Comparison of ENCODE assay signal across 13 mouse cellular contexts in the genomic region with DNA sequence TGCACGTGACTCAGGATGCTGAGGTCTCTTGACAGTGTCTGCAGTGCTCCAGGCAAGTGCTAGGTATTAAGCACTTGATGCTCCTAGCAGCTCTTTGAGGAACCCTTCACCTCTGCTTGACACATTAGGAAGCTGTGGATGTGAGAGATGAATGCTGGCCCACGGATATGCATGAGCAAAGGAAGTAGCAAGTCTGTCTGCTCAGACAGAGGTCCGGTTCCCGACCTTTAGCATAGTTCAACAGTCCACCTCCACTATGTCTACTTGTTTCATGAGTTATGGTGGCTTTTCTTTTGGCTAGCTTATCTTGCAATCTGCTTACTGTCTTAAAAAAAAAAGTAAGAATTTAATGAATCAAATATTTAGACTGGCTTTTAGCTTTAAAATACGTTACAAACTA.
"Had no signal": no experiment of that assay in that cellular context is flagged by ENCODE, and none has a peak within 500 bp of the region (broad histone marks: within the 10 kb centered on the region; RNA-seq: fewer than 3 reads in every experiment).

No protein-coding gene starts in this region.

- DNase-seq: left cerebral cortex, postnatal 4 days; lung, adult 2 months; lung, postnatal 4 days; midbrain, embryonic 14.5 days; thymus, postnatal 14 days had no signal

- H3K4me1 ChIP-seq: hindbrain, embryonic 13.5 days; intestine, embryonic 15.5 days; limb, embryonic 15.5 days; neural tube, embryonic 15.5 days had no signal

- H3K9me3 ChIP-seq: hindbrain, embryonic 13.5 days; intestine, embryonic 15.5 days; limb, embryonic 15.5 days; neural tube, embryonic 15.5 days had no signal

- H3K4me2 ChIP-seq: hindbrain, embryonic 13.5 days; intestine, embryonic 15.5 days; limb, embryonic 15.5 days; neural tube, embryonic 15.5 days had no signal

- H3K4me3 ChIP-seq: hindbrain, embryonic 13.5 days; intestine, embryonic 15.5 days; limb, embryonic 15.5 days; myocyte; neural tube, embryonic 15.5 days had no signal

- H3K27ac ChIP-seq: hindbrain, embryonic 13.5 days; hindbrain, postnatal 0 days; intestine, embryonic 15.5 days; limb, embryonic 15.5 days; neural tube, embryonic 15.5 days; stomach, postnatal 0 days had no signal

- ATAC-seq: hindbrain, postnatal 0 days; intestine, embryonic 15.5 days; lung, postnatal 0 days had no signal

- H3K27me3 ChIP-seq: hindbrain, embryonic 13.5 days; intestine, embryonic 15.5 days; limb, embryonic 15.5 days; neural tube, embryonic 15.5 days had no signal

- H3K9ac ChIP-seq: hindbrain, embryonic 13.5 days; intestine, embryonic 15.5 days; limb, embryonic 15.5 days; neural tube, embryonic 15.5 days had no signal

- H3K36me3 ChIP-seq: intestine, embryonic 15.5 days had no signal
